Mouse (Mus musculus): ENCODE measurements around the gene Dmrt1. TPM values are rescaled to one million over a fixed set of nuclear protein-coding genes. Genes with fewer than 3 reads are reported as not detected.

The Dmrt1 gene
- total and polyA plus RNA-seq, 2 experiments from 2014 or later, result not detected

DNA sequence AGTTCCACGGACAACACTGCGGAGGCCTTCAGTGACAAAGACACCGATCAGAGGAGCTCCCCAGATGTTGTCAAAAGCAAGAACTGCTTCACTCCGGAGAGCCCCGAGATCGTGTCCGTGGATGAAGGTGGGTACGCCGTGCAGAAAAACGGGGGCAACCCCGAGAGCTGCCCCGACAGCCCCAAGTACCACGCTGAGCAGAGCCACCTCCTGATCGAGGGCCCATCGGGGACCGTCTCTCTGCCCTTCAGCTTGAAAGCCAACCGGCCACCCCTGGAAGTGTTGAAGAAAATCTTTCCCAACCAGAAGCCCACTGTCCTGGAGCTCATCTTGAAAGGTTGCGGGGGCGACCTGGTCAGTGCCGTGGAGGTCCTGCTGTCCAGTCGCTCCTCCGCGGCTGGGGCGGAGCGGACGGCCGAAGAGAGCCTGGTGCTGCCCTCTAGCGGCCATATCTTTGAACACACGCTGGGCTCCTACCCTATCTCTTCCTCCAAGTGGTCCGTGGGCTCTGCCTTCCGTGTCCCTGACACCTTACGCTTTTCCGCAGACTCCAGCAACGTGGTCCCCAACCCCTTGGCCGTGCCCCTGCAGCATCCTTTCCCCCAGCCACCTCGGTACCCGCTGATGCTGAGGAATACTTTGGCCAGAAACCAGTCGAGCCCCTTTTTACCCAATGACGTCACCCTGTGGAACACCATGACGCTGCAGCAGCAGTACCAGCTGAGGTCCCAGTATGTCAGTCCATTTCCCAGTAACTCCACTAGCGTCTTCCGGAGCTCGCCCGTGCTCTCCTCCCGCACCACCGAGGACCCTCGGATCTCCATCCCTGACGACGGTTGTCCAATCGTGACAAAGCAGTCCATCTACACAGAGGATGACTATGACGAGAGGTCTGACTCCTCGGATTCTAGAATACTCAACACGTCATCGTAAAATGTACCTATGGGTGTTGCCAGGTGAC lies 117.2 kb downstream of the Dmrt1 start:
- 36% methylated on average over 54 of the region's 54 CpGs for WGBS
- Histone ChIP-seq H3K9ac (peak overlapping the region; percentile 39; the same call in 1 of the 2 replicates), H3K4me1 (ENCODE audit: insufficient read depth) (no peaks in the 10 kb centered on the region), H3K36me3 (ENCODE audit: insufficient read depth) (no peaks in the 10 kb centered on the region), H3K4me2 (ENCODE audit: low read depth) (peak overlapping the region; percentile 53), H3K27me3 (ENCODE audit: insufficient read depth, low read length) (peaks cover 25% of the 10 kb centered on the region), H3K4me3 (ENCODE audit: low read depth, low read length) (peak overlapping the region; percentile 32), H3K27ac (ENCODE audit: low read depth, low read length) (no peak overlapping the region), H3K9me3 (ENCODE audit: low read length) (no peaks in the 10 kb centered on the region)
- ATAC-seq, result peak; percentile 65
- TF ChIP-seq CTCF (IDR thresholded peaks at IDR 0.05; ENCODE audit: low read depth), result peak; percentile 80
- DNase-seq, result peak; percentile 76

- peaks cover 8% of the 10 kb centered on the region; the same call in 1 of the 2 replicates for H3K27me3 ChIP-seq (ENCODE audit: insufficient read depth, low read length)
- H3K9me3 ChIP-seq (ENCODE audit: low read length), result no peaks in the 10 kb centered on the region
- ATAC-seq (peak; percentile 50; the same call in 1 of the 2 replicates), DNase-seq (peak; percentile 75)
- peak; percentile 88 for TF ChIP-seq CTCF (IDR thresholded peaks at IDR 0.05; ENCODE audit: low read depth)
- 15% methylated on average over 9 of the region's 9 CpGs for WGBS
- no peaks in the 10 kb centered on the region for H3K4me1 ChIP-seq (ENCODE audit: insufficient read depth)
- no peak overlapping the region for H3K9ac ChIP-seq
- H3K36me3 ChIP-seq (ENCODE audit: insufficient read depth), result no peaks in the 10 kb centered on the region
- H3K4me2 ChIP-seq (ENCODE audit: low read depth), result no peak overlapping the region
- no peak overlapping the region for H3K27ac ChIP-seq (ENCODE audit: low read depth, low read length)
- H3K4me3 ChIP-seq (ENCODE audit: low read depth, low read length), result no peak overlapping the region
These were observed 123.1 kb downstream of the Dmrt1 start for GRCm38 (mm10) chr19:25628490-25628889.

GRCm38 (mm10) chr19:25635119-25635518 lies 129.7 kb downstream of the Dmrt1 start:
- Histone ChIP-seq H3K4me3 (ENCODE audit: low read depth, low read length) (no peak overlapping the region), H3K9ac (no peak overlapping the region), H3K27ac (ENCODE audit: low read depth, low read length) (no peak overlapping the region), H3K4me1 (ENCODE audit: insufficient read depth) (no peaks in the 10 kb centered on the region), H3K27me3 (ENCODE audit: insufficient read depth, low read length) (no peaks in the 10 kb centered on the region), H3K9me3 (ENCODE audit: low read length) (no peaks in the 10 kb centered on the region), H3K36me3 (ENCODE audit: insufficient read depth) (no peaks in the 10 kb centered on the region), H3K4me2 (ENCODE audit: low read depth) (no peak overlapping the region; the same call in 1 of the 2 replicates)
- TF ChIP-seq CTCF (IDR thresholded peaks at IDR 0.05; ENCODE audit: low read depth), result no peak
- DNase-seq (no peak), ATAC-seq (0 out of 2 replicates have a peak, but pooled peaks have one; percentile 15)
- WGBS, result 84% methylated on average over 5 of the region's 5 CpGs

DNA sequence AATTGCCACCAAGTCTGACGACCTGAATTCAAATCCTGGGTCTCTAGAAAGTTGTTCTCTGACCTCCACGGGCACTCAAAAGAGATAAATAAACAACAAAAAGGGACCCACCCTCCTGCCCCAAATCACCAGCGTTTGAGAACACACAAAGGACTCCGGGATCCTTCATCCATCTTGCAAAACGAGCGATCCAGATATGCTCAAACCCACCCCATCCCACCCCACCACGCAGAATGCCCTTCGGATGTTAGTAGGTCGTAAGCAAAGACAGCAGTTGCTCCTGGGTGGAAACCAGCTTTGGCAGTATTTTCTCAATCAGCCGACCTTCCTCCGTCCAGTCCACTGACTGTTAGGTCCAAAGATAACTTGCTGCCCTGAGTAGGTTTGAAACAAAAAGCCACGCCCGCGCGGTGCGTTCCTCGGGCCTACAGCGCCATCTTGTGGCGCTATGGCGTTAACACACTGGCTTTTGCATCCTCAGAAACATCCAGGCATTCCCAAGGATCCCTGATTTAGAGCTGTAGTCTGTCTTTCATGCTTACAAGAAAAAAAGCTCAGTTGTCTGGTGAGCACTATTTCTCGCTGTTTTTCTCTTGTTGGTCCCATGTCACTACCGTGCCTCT lies 130.3 kb downstream of the Dmrt1 start:
- TF ChIP-seq CTCF (IDR thresholded peaks at IDR 0.05; ENCODE audit: low read depth), result peak; percentile 99
- ATAC-seq, result peak; percentile 88
- no peaks in the 10 kb centered on the region for H3K36me3 ChIP-seq (ENCODE audit: insufficient read depth)
- H3K4me1 ChIP-seq (ENCODE audit: insufficient read depth), result no peaks in the 10 kb centered on the region
- WGBS, result 11% methylated on average over 22 of the region's 22 CpGs
- peak overlapping the region; percentile 51 for H3K4me2 ChIP-seq (ENCODE audit: low read depth)
- peak overlapping the region; percentile 41 for H3K4me3 ChIP-seq (ENCODE audit: low read depth, low read length)
- H3K9me3 ChIP-seq (ENCODE audit: low read length), result no peaks in the 10 kb centered on the region
- peak; percentile 94 for DNase-seq
- H3K27me3 ChIP-seq (ENCODE audit: insufficient read depth, low read length), result no peaks in the 10 kb centered on the region
- peak overlapping the region; percentile 45 for H3K9ac ChIP-seq
- H3K27ac ChIP-seq (ENCODE audit: low read depth, low read length), result no peak overlapping the region

DNA sequence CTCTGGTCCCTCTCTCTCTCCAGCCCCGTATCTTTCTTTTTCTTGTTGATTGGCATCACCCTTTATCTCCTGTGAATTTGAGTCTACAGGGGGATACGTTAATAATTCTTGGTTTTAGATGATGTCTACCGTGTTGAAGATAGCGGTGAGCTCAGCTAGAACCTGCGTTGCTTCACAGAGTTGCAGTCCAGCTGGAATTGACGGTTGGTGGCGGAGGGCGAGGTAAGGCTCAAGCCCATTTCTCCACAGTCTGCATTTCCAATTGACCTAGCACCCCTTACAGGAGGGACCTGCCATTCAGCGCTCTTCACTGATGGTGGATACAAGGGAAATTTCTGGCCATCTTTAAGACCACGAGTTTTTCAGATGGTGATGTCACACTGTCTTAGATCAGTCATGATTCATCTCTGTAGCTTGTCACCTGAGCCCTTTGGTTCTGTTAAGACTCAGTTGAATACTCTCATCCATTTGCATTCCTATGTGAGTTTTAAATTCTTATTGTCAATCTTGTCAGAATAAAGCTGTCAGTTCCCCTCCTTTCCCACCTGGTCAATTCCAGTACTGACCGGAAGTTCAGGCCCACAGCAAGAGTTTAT lies 133.4 kb downstream of the Dmrt1 start:
- Histone ChIP-seq H3K9ac (no peak overlapping the region), H3K27ac (ENCODE audit: low read depth, low read length) (no peak overlapping the region), H3K36me3 (ENCODE audit: insufficient read depth) (no peaks in the 10 kb centered on the region), H3K27me3 (ENCODE audit: insufficient read depth, low read length) (no peaks in the 10 kb centered on the region), H3K4me2 (ENCODE audit: low read depth) (no peak overlapping the region), H3K9me3 (ENCODE audit: low read length) (no peaks in the 10 kb centered on the region), H3K4me3 (ENCODE audit: low read depth, low read length) (no peak overlapping the region), H3K4me1 (ENCODE audit: insufficient read depth) (no peaks in the 10 kb centered on the region)
- no peak for TF ChIP-seq CTCF (IDR thresholded peaks at IDR 0.05; ENCODE audit: low read depth)
- WGBS, result 76% methylated on average over 11 of the region's 11 CpGs
- DNase-seq (no peak), ATAC-seq (no peak)

DNA sequence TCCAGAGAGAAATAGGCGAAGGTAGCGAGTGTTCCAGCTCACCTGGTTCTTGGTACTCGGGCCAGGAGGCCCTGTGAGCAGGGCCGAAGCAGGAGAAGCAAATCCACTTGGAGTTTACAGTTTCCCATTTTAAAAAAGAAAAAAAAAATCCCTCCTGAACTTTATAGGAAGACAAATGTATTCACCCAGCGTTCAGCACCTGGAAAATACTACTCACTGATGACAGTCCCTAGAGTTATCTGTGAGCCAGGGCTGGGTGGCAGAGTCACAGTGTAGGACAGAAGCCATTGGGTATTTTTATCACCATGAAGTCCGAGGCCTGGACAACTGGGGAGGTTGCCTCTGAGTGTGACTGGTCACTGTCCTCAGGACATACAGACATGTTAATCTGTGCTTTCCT lies 136.4 kb downstream of the Dmrt1 start:
- Histone ChIP-seq H3K36me3 (ENCODE audit: insufficient read depth) (no peaks in the 10 kb centered on the region), H3K9me3 (ENCODE audit: low read length) (no peaks in the 10 kb centered on the region), H3K4me3 (ENCODE audit: low read depth, low read length) (no peak overlapping the region), H3K4me1 (ENCODE audit: insufficient read depth) (no peaks in the 10 kb centered on the region), H3K27me3 (ENCODE audit: insufficient read depth, low read length) (no peaks in the 10 kb centered on the region), H3K27ac (ENCODE audit: low read depth, low read length) (no peak overlapping the region), H3K9ac (no peak overlapping the region), H3K4me2 (ENCODE audit: low read depth) (no peak overlapping the region)
- DNase-seq (no peak), ATAC-seq (no peak)
- no peak for TF ChIP-seq CTCF (IDR thresholded peaks at IDR 0.05; ENCODE audit: low read depth)
- WGBS, result 85% methylated on average over 6 of the region's 6 CpGs
